Mouse (Mus musculus): Measurements from ENCODE around the gene Gm17019. TPM values are rescaled to one million over a fixed set of nuclear protein-coding genes. Genes with fewer than 3 reads are reported as not detected.
A peak's percentile ranks its signal among the peaks of the same experiment; 100 is the strongest.
"Not testable (repeated sequence)": the region's sequence is repeated elsewhere in the genome, so short reads cannot be mapped to it uniquely, and the experiment has no call there.

The Gm17019 gene
- polyA plus RNA-seq, 1 experiment from 2014 or later: not detected

DNA sequence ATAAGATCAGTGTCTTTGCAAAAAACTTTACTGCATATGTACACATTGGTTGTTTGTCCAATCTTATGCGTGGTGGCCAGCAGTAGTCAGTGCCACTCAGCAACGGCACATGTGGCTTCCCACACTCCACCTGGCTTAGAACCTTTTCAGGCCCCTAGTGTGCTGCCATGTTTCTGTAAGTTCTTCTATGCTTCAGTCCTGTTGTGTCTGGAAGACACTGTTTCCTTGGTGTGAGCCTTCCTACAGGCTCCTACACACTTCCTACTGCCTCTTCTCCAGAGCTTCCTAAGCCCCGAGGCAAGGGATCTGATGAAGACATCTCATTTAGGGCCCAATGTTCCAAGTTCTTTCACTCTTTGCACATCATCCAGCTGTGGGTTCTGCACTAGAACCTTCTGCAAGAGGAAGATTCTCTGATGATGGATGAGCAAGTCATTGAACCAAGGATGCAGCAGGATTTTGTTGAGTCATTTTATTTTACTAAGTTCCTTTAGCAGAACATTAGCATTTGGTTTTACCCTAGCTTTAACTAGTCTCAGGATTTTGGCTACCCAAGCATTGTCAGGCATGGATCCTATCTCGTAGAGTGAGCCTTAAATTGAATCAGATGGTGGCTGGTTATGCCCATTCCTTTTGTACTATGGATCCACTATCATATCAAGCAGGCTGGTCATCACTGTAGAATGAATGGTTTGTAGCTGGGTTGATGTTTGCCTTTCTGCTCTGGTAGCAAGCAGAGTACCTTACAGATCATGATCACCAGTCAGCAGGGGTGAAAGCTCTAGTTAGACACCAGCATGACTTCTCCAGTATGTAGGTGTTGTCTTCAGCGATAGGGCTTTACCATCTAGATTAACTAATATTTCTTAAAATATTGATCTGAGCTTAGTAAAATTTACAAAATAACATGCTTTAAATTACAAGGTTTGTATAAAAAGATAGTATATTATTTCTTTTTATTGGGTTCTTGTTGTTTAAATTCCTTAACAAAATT is 27.9 kb downstream of the Gm17019 start:
- H3K4me3 ChIP-seq (ENCODE audit: low read depth, low read length); H3K27ac ChIP-seq (ENCODE audit: low read length); H3K27me3 ChIP-seq (ENCODE audit: control insufficient read depth, insufficient read depth, low read length); H3K4me1 ChIP-seq (ENCODE audit: control insufficient read depth, insufficient read depth, low read length); H3K9ac ChIP-seq (replicated peaks; ENCODE audit: low read depth, low read length); H3K36me3 ChIP-seq (ENCODE audit: control insufficient read depth, insufficient read depth, low read length); H3K4me2 ChIP-seq (replicated peaks; ENCODE audit: low read depth, low read length): not testable (repeated sequence)
- WGBS: 73% methylated on average over 5 of the region's 5 CpGs
- H3K9me3 ChIP-seq (ENCODE audit: control insufficient read depth, low read depth, low read length): peaks cover 12% of the 10 kb centered on the region; the same call in 1 of the 2 replicates
- peak; percentile 85 for ATAC-seq (ENCODE audit: insufficient number of reproducible peaks, insufficient read depth, low FRiP score, low read depth)

DNA sequence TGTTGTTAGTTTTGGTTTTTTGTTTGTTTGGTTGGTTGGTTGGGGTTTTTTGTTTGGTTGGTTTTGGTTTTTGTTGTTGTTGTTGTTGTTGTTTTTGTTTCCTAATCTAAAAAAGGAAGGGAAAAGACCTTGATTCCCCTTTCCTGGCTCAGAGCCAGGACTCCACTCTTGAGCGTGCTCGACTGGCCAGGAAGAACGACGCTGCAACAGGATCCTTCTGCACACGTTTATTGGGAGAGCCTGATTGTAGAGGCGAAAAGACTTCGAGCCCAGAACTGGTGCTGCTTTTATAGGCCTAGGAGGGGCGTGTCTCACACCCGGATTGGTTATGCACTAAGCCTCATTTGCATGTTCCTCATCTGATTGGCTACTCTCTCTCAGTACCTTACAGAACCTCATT is 34.7 kb downstream of the Gm17019 start:
- H3K4me2 ChIP-seq (replicated peaks; ENCODE audit: low read depth, low read length); H3K27me3 ChIP-seq (ENCODE audit: control insufficient read depth, insufficient read depth, low read length); H3K27ac ChIP-seq (ENCODE audit: low read length); ATAC-seq (ENCODE audit: insufficient number of reproducible peaks, insufficient read depth, low FRiP score, low read depth); H3K4me1 ChIP-seq (ENCODE audit: control insufficient read depth, insufficient read depth, low read length); H3K4me3 ChIP-seq (ENCODE audit: low read depth, low read length); H3K9ac ChIP-seq (replicated peaks; ENCODE audit: low read depth, low read length); H3K9me3 ChIP-seq (ENCODE audit: control insufficient read depth, low read depth, low read length); H3K36me3 ChIP-seq (ENCODE audit: control insufficient read depth, insufficient read depth, low read length): not testable (repeated sequence)
- 75% methylated on average over 9 of the region's 9 CpGs for WGBS

DNA sequence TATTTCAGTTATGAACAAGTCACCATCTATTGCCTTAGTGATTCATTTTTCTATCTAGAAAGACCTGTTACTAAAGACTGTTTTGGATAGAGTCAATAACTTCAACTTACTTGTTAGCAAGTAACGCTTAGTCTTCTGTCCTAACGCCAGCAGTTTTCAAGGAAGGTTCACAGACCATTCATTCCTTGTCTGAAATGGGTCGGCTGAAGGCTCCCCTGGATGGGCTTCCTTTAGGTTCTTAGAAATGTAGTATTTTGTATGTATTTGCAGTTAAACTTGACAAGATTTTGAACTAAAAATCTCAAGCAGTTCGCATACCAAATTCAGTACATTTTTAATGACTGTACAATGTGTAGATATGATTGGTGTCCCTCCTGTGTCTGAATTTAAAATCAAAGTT is 35.2 kb downstream of the Gm17019 start:
- not testable (repeated sequence) for H3K9me3 ChIP-seq (ENCODE audit: control insufficient read depth, low read depth, low read length); H3K27ac ChIP-seq (ENCODE audit: low read length); H3K27me3 ChIP-seq (ENCODE audit: control insufficient read depth, insufficient read depth, low read length); H3K36me3 ChIP-seq (ENCODE audit: control insufficient read depth, insufficient read depth, low read length); H3K4me1 ChIP-seq (ENCODE audit: control insufficient read depth, insufficient read depth, low read length); H3K9ac ChIP-seq (replicated peaks; ENCODE audit: low read depth, low read length); H3K4me2 ChIP-seq (replicated peaks; ENCODE audit: low read depth, low read length); ATAC-seq (ENCODE audit: insufficient number of reproducible peaks, insufficient read depth, low FRiP score, low read depth); H3K4me3 ChIP-seq (ENCODE audit: low read depth, low read length)
- WGBS: 82% methylated on average over 4 of the region's 4 CpGs

DNA sequence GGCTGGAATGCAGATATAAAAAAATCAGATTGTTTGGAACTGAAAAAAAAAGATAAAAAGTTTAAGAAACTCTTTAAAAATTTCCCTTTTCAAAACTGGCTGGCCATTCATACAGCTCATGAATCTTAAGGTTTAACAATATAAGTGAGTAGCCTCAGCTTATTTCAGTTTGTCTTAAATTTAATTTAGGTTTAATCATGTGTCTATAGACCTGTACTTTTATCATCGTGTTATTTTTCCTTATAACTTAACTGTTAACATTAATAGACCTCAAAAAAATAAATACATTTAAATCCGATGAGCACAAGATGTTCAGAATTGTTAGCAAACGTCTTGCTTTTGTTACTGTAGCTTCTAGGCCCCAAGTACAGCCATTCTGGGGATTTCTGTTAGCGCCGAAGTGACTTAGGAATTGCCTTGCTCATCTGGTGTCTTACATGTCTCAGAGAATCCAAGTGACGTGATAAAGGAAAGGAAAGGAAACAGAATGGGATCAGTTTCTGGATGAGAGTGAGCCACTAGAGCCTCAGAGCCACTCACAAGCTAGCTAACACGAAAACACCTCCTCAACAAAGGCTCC is 36.0 kb downstream of the Gm17019 start:
- H3K27ac ChIP-seq (ENCODE audit: low read length); H3K9ac ChIP-seq (replicated peaks; ENCODE audit: low read depth, low read length); H3K4me3 ChIP-seq (ENCODE audit: low read depth, low read length); H3K36me3 ChIP-seq (ENCODE audit: control insufficient read depth, insufficient read depth, low read length); H3K4me2 ChIP-seq (replicated peaks; ENCODE audit: low read depth, low read length); H3K9me3 ChIP-seq (ENCODE audit: control insufficient read depth, low read depth, low read length); H3K27me3 ChIP-seq (ENCODE audit: control insufficient read depth, insufficient read depth, low read length); H3K4me1 ChIP-seq (ENCODE audit: control insufficient read depth, insufficient read depth, low read length): not testable (repeated sequence)
- ATAC-seq (ENCODE audit: insufficient number of reproducible peaks, insufficient read depth, low FRiP score, low read depth): peak; percentile 58; the same call in 1 of the 2 replicates
- WGBS: 74% methylated on average over 6 of the region's 7 CpGs

DNA sequence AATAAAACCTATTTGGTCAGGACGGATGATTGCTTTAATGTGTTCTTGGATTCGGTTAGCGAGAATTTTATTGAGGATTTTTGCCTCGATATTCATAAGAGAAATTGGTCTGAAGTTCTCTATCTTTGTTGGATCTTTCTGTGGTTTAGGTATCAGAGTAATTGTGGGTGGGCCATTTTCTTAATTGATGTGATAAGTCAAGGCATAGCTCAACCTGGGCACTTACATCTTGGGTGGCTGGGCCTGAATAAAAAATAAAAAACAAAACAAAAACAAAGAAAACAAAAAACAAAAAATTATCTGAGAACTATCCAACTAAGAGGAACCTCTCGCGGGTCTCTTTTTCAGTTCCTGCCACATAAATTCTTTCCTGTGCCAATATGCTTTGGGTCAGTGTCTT is 38.7 kb downstream of the Gm17019 start:
- H3K4me1 ChIP-seq (ENCODE audit: control insufficient read depth, insufficient read depth, low read length); H3K9me3 ChIP-seq (ENCODE audit: control insufficient read depth, low read depth, low read length); H3K27ac ChIP-seq (ENCODE audit: low read length); H3K4me3 ChIP-seq (ENCODE audit: low read depth, low read length); H3K4me2 ChIP-seq (replicated peaks; ENCODE audit: low read depth, low read length); H3K9ac ChIP-seq (replicated peaks; ENCODE audit: low read depth, low read length); H3K36me3 ChIP-seq (ENCODE audit: control insufficient read depth, insufficient read depth, low read length); H3K27me3 ChIP-seq (ENCODE audit: control insufficient read depth, insufficient read depth, low read length): not testable (repeated sequence)
- 84% methylated on average over 6 of the region's 6 CpGs for WGBS
- peak; percentile 85 for ATAC-seq (ENCODE audit: insufficient number of reproducible peaks, insufficient read depth, low FRiP score, low read depth)

DNA sequence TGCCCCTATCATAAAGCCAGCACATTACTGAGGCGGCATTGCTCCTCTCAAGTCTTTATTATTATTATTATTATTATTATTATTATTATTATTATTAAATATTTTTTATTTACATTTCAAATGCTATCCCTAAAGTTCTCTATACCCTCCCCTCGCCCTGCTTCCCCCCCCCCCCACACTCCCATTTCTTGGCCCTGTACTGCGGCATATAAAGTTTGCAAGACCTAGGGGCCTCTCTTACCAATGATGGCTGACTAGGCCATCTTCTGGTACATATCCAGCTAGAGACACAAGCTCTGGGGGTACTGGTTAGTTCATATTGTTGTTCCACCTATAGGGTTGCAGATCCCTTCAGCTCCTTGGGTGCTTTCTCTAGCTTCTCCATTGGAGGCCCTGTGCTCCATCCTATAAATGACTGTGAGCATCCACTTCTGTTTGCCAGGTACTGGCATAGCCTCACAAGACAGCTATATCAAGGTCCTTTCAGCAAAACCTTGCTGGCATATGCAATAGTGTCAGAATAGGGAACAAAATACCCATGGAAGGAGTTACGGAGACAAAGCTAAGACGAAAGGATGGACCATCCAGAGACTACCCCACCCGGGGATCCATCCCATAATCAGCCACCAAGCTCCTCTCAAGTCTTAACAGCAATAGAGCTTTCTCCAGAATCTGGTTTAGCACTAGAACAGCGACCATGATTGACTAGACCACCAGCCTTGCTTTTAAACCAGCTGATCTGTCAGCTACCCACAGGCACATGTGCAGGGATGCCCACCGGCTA is 42.2 kb downstream of the Gm17019 start:
- not testable (repeated sequence) for H3K4me2 ChIP-seq (replicated peaks; ENCODE audit: low read depth, low read length); H3K4me1 ChIP-seq (ENCODE audit: control insufficient read depth, insufficient read depth, low read length); H3K27me3 ChIP-seq (ENCODE audit: control insufficient read depth, insufficient read depth, low read length); H3K27ac ChIP-seq (ENCODE audit: low read length); H3K9ac ChIP-seq (replicated peaks; ENCODE audit: low read depth, low read length); H3K36me3 ChIP-seq (ENCODE audit: control insufficient read depth, insufficient read depth, low read length); H3K4me3 ChIP-seq (ENCODE audit: low read depth, low read length); H3K9me3 ChIP-seq (ENCODE audit: control insufficient read depth, low read depth, low read length)
- WGBS: 78% methylated on average over 7 of the region's 8 CpGs
- ATAC-seq (ENCODE audit: insufficient number of reproducible peaks, insufficient read depth, low FRiP score, low read depth): peak; percentile 71

DNA sequence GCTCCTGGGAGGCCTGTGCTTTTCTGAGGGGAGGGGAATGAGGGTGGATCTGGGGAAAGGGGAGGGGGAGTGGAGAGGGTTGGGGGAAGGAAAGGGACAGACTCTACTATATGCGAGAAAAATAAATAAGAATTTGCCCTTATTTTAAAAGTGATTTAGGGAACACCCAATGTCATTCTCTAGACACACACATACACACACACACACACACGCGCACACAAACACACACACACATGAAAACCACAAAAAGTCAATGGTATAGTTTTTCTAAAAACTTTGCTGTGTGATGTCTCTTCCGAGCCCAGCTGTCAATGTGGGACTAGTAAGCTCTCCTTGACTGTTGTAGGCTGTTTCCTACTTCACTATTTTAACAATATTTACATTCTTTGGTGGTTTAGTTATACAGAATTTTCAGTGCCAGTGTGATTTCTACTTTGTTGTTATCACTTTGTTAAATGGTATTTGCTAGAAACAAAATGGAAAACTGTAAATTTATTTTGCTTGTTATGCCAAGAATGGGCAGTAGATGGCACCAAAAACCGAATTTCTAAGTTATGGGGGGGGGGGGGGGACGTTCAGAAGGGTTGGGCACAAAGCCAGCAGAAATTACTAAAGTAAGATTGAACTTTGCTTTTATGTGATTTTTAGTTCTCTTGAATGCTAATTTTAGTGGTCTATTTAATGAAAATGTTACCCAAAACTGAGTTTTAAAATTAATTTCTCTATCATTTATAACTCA is 46.0 kb downstream of the Gm17019 start:
- H3K27ac ChIP-seq (ENCODE audit: low read length); H3K9me3 ChIP-seq (ENCODE audit: control insufficient read depth, low read depth, low read length); H3K36me3 ChIP-seq (ENCODE audit: control insufficient read depth, insufficient read depth, low read length); H3K27me3 ChIP-seq (ENCODE audit: control insufficient read depth, insufficient read depth, low read length); H3K4me2 ChIP-seq (replicated peaks; ENCODE audit: low read depth, low read length); H3K4me1 ChIP-seq (ENCODE audit: control insufficient read depth, insufficient read depth, low read length); H3K9ac ChIP-seq (replicated peaks; ENCODE audit: low read depth, low read length); H3K4me3 ChIP-seq (ENCODE audit: low read depth, low read length): not testable (repeated sequence)
- 38% methylated on average over 5 of the region's 6 CpGs for WGBS
- ATAC-seq (ENCODE audit: insufficient number of reproducible peaks, insufficient read depth, low FRiP score, low read depth): peak; percentile 71; the same call in 1 of the 2 replicates

All from stomach, embryonic 14.5 days (tissue).